Mouse (Mus musculus): ENCODE data around the gene Manba. TPM values are rescaled to one million over a fixed set of nuclear protein-coding genes. Genes with fewer than 3 reads are reported as not detected.
"Not testable (repeated sequence)": the region's sequence is repeated elsewhere in the genome, so short reads cannot be mapped to it uniquely, and the experiment has no call there.

Manba gene
- polyA plus RNA-seq, 1 experiment from 2014 or later: 5.6 TPM

- Histone ChIP-seq H3K36me3 (peaks cover 27% of the 10 kb centered on the region; the same call in 1 of the 2 replicates), H3K4me2 (no peak overlapping the region), H3K9ac (replicated peaks) (no peak overlapping the region), H3K4me1 (replicated peaks) (0 out of 2 replicates have a peak, but pooled peaks cover 2% of the 10 kb centered on the region), H3K9me3 (no peaks in the 10 kb centered on the region), H3K27me3 (no peaks in the 10 kb centered on the region), H3K4me3 (replicated peaks) (no peak overlapping the region), H3K27ac (no peak overlapping the region)
- WGBS: 69% methylated on average over 1 of the region's 1 CpGs
- no peak for ATAC-seq (ENCODE audit: insufficient number of reproducible peaks, insufficient read depth, low FRiP score, low TSS enrichment, low read depth)
These were observed 17.0 kb upstream of the Manba start for GRCm38 (mm10) chr3:135468402-135468801.

GRCm38 (mm10) chr3:135469146-135469545 lies 16.3 kb upstream of the Manba start:
- H3K27ac ChIP-seq: no peak overlapping the region
- ATAC-seq (ENCODE audit: insufficient number of reproducible peaks, insufficient read depth, low FRiP score, low TSS enrichment, low read depth): no peak
- H3K36me3 ChIP-seq: peaks cover 21% of the 10 kb centered on the region; the same call in 1 of the 2 replicates
- H3K4me1 ChIP-seq (replicated peaks): 0 out of 2 replicates have a peak, but pooled peaks cover 2% of the 10 kb centered on the region
- no peak overlapping the region for H3K9ac ChIP-seq (replicated peaks)
- WGBS: 67% methylated on average over 3 of the region's 3 CpGs
- no peak overlapping the region for H3K4me2 ChIP-seq
- H3K27me3 ChIP-seq: no peaks in the 10 kb centered on the region
- H3K4me3 ChIP-seq (replicated peaks): no peak overlapping the region
- no peaks in the 10 kb centered on the region for H3K9me3 ChIP-seq

- H3K4me3 ChIP-seq (replicated peaks): no peak overlapping the region
- H3K36me3 ChIP-seq: peaks cover 16% of the 10 kb centered on the region; the same call in 1 of the 2 replicates
- no peaks in the 10 kb centered on the region for H3K27me3 ChIP-seq
- ATAC-seq (ENCODE audit: insufficient number of reproducible peaks, insufficient read depth, low FRiP score, low TSS enrichment, low read depth): peak; percentile 76; the same call in 1 of the 2 replicates
- no peaks in the 10 kb centered on the region for H3K9me3 ChIP-seq
- peak overlapping the region; percentile 24; the same call in 1 of the 2 replicates for H3K27ac ChIP-seq
- 35% methylated on average over 4 of the region's 4 CpGs for WGBS
- H3K9ac ChIP-seq (replicated peaks): no peak overlapping the region
- no peak overlapping the region for H3K4me2 ChIP-seq
- H3K4me1 ChIP-seq (replicated peaks): 0 out of 2 replicates have a peak, but pooled peaks cover 2% of the 10 kb centered on the region
These were observed 15.4 kb upstream of the Manba start for GRCm38 (mm10) chr3:135469974-135470373.

GRCm38 (mm10) chr3:135470823-135471222 lies 14.6 kb upstream of the Manba start:
- peaks cover 16% of the 10 kb centered on the region; the same call in 1 of the 2 replicates for H3K36me3 ChIP-seq
- 0 out of 2 replicates have a peak, but pooled peaks cover 2% of the 10 kb centered on the region for H3K4me1 ChIP-seq (replicated peaks)
- no peak overlapping the region for H3K4me3 ChIP-seq (replicated peaks)
- ATAC-seq (ENCODE audit: insufficient number of reproducible peaks, insufficient read depth, low FRiP score, low TSS enrichment, low read depth): no peak
- H3K9ac ChIP-seq (replicated peaks): no peak overlapping the region
- WGBS: 80% methylated on average over 1 of the region's 1 CpGs
- no peaks in the 10 kb centered on the region for H3K9me3 ChIP-seq
- no peaks in the 10 kb centered on the region for H3K27me3 ChIP-seq
- no peak overlapping the region for H3K4me2 ChIP-seq
- no peak overlapping the region for H3K27ac ChIP-seq

- WGBS: 88% methylated on average over 8 of the region's 8 CpGs
- no peaks in the 10 kb centered on the region for H3K9me3 ChIP-seq
- ATAC-seq (ENCODE audit: insufficient number of reproducible peaks, insufficient read depth, low FRiP score, low TSS enrichment, low read depth): no peak
- H3K27ac ChIP-seq: no peak overlapping the region
- no peak overlapping the region for H3K9ac ChIP-seq (replicated peaks)
- no peaks in the 10 kb centered on the region for H3K36me3 ChIP-seq
- no peak overlapping the region for H3K4me2 ChIP-seq
- H3K27me3 ChIP-seq: no peaks in the 10 kb centered on the region
- no peak overlapping the region for H3K4me3 ChIP-seq (replicated peaks)
- H3K4me1 ChIP-seq (replicated peaks): no peaks in the 10 kb centered on the region
These were observed 10.4 kb upstream of the Manba start for GRCm38 (mm10) chr3:135475025-135475424.

GRCm38 (mm10) chr3:135476286-135476685 lies 9.1 kb upstream of the Manba start:
- Histone ChIP-seq H3K9me3 (no peaks in the 10 kb centered on the region), H3K9ac (replicated peaks) (no peak overlapping the region), H3K4me1 (replicated peaks) (no peaks in the 10 kb centered on the region), H3K4me2 (no peak overlapping the region), H3K4me3 (replicated peaks) (no peak overlapping the region), H3K27ac (no peak overlapping the region), H3K36me3 (no peaks in the 10 kb centered on the region), H3K27me3 (no peaks in the 10 kb centered on the region)
- ATAC-seq (ENCODE audit: insufficient number of reproducible peaks, insufficient read depth, low FRiP score, low TSS enrichment, low read depth): no peak
- 83% methylated on average over 6 of the region's 6 CpGs for WGBS

GRCm38 (mm10) chr3:135476977-135477376 lies 8.4 kb upstream of the Manba start:
- H3K27ac ChIP-seq: no peak overlapping the region
- H3K4me3 ChIP-seq (replicated peaks): no peak overlapping the region
- H3K36me3 ChIP-seq: no peaks in the 10 kb centered on the region
- ATAC-seq (ENCODE audit: insufficient number of reproducible peaks, insufficient read depth, low FRiP score, low TSS enrichment, low read depth): no peak
- no peak overlapping the region for H3K9ac ChIP-seq (replicated peaks)
- H3K4me1 ChIP-seq (replicated peaks): no peaks in the 10 kb centered on the region
- no peak overlapping the region for H3K4me2 ChIP-seq
- no peaks in the 10 kb centered on the region for H3K9me3 ChIP-seq
- WGBS: 98% methylated on average over 2 of the region's 2 CpGs
- H3K27me3 ChIP-seq: no peaks in the 10 kb centered on the region

GRCm38 (mm10) chr3:135479090-135479489 lies 6.3 kb upstream of the Manba start:
- H3K27ac ChIP-seq; H3K9me3 ChIP-seq; H3K4me2 ChIP-seq; H3K27me3 ChIP-seq; H3K36me3 ChIP-seq; ATAC-seq (ENCODE audit: insufficient number of reproducible peaks, insufficient read depth, low FRiP score, low TSS enrichment, low read depth); H3K4me1 ChIP-seq (replicated peaks); H3K4me3 ChIP-seq (replicated peaks); H3K9ac ChIP-seq (replicated peaks): not testable (repeated sequence)
- 81% methylated on average over 5 of the region's 5 CpGs for WGBS

GRCm38 (mm10) chr3:135480767-135481166 lies 4.6 kb upstream of the Manba start:
- H3K27ac ChIP-seq: no peak overlapping the region
- peaks cover 2% of the 10 kb centered on the region; the same call in 1 of the 2 replicates for H3K4me1 ChIP-seq (replicated peaks)
- WGBS: 90% methylated on average over 6 of the region's 6 CpGs
- peaks cover 11% of the 10 kb centered on the region for H3K27me3 ChIP-seq
- H3K4me2 ChIP-seq: no peak overlapping the region
- no peaks in the 10 kb centered on the region for H3K36me3 ChIP-seq
- no peak overlapping the region for H3K4me3 ChIP-seq (replicated peaks)
- no peak for ATAC-seq (ENCODE audit: insufficient number of reproducible peaks, insufficient read depth, low FRiP score, low TSS enrichment, low read depth)
- no peaks in the 10 kb centered on the region for H3K9me3 ChIP-seq
- no peak overlapping the region for H3K9ac ChIP-seq (replicated peaks)

GRCm38 (mm10) chr3:135481608-135482007 lies 3.8 kb upstream of the Manba start:
- Histone ChIP-seq H3K27me3 (peaks cover 16% of the 10 kb centered on the region), H3K27ac (no peak overlapping the region), H3K4me1 (replicated peaks) (peaks cover 5% of the 10 kb centered on the region; the same call in 1 of the 2 replicates), H3K36me3 (no peaks in the 10 kb centered on the region), H3K4me2 (no peak overlapping the region), H3K9me3 (no peaks in the 10 kb centered on the region), H3K4me3 (replicated peaks) (no peak overlapping the region), H3K9ac (replicated peaks) (no peak overlapping the region)
- ATAC-seq (ENCODE audit: insufficient number of reproducible peaks, insufficient read depth, low FRiP score, low TSS enrichment, low read depth): no peak
- WGBS: 79% methylated on average over 3 of the region's 3 CpGs

- WGBS: 86% methylated on average over 15 of the region's 15 CpGs
- H3K27ac ChIP-seq; H3K4me1 ChIP-seq (replicated peaks); ATAC-seq (ENCODE audit: insufficient number of reproducible peaks, insufficient read depth, low FRiP score, low TSS enrichment, low read depth); H3K9me3 ChIP-seq; H3K36me3 ChIP-seq; H3K9ac ChIP-seq (replicated peaks): not testable (repeated sequence)
- H3K27me3 ChIP-seq: peaks cover 18% of the 10 kb centered on the region
- peak overlapping the region; percentile 97 for H3K4me2 ChIP-seq
- peak overlapping the region; percentile 60; the same call in 1 of the 2 replicates for H3K4me3 ChIP-seq (replicated peaks)
These were observed 761 bp upstream of the Manba start for GRCm38 (mm10) chr3:135484650-135485049.

GRCm38 (mm10) chr3:135485900-135486241 lies 460 bp downstream of the Manba start:
- peaks cover 5% of the 10 kb centered on the region; the same call in 1 of the 2 replicates for H3K4me1 ChIP-seq (replicated peaks)
- H3K9me3 ChIP-seq: no peaks in the 10 kb centered on the region
- H3K36me3 ChIP-seq: no peaks in the 10 kb centered on the region
- peak overlapping the region; percentile 97 for H3K4me2 ChIP-seq
- WGBS: 17% methylated on average over 9 of the region's 9 CpGs
- H3K9ac ChIP-seq (replicated peaks): peak overlapping the region; percentile 65
- no peak overlapping the region for H3K27ac ChIP-seq
- H3K27me3 ChIP-seq: peaks cover 18% of the 10 kb centered on the region
- no peak for ATAC-seq (ENCODE audit: insufficient number of reproducible peaks, insufficient read depth, low FRiP score, low TSS enrichment, low read depth)
- H3K4me3 ChIP-seq (replicated peaks): peak overlapping the region; percentile 60
